Mouse (Mus musculus) CH12.LX (cell line): ENCODE data around the gene Rpl36al.

Experiments used
- CTCF ChIP-seq, 2 experiments: IDR thresholded peaks in 1 of 2; conservative IDR thresholded peaks in 1 of 2; 2 replicates each; pipeline ENCODE4 v1.5.1; 2011 to 2012; ENCODE audit warnings: low read depth in 2 of 2, low read length in 2 of 2, improper control_type of control experiment in 1 of 2, inconsistent platforms in 1 of 2, mild to moderate bottlenecking in 1 of 2, moderate library complexity in 1 of 2
- EP300 ChIP-seq: IDR thresholded peaks from 2 replicates; pipeline ENCODE4 v1.6.1; 2011; ENCODE audit warnings: low read length, improper control_type of control experiment
- SMC3 ChIP-seq: IDR thresholded peaks from 2 replicates; pipeline ENCODE4 v1.6.1; 2011; ENCODE audit warnings: low read depth, low read length, improper control_type of control experiment
- ZNF384 ChIP-seq: IDR thresholded peaks from 2 replicates; pipeline ENCODE4 v1.6.1; 2012; ENCODE audit warnings: low read depth, low read length, improper control_type of control experiment, inconsistent platforms

- no peak for TF ChIP-seq SMC3
- TF ChIP-seq ZNF384 = no peak
- TF ChIP-seq EP300 = no peak
- TF ChIP-seq CTCF (conservative IDR thresholded peaks at IDR 0.05 in 1 of 2, IDR thresholded peaks at IDR 0.05 in 1 of 2; ENCODE audit: low read depth in 2 of 2, low read length in 2 of 2) = no peak
These were observed 15.1 kb upstream of the Rpl36al start for GRCm38 (mm10) chr12:69198985-69199384.
